Mouse (Mus musculus) spleen, postnatal 4 days (tissue): ENCODE results near the gene Rsph4a.
"Not testable (repeated sequence)": the region's sequence is repeated elsewhere in the genome, so short reads cannot be mapped to it uniquely, and the experiment has no call there.

ENCODE experiments used
- DNase-seq, 2 experiments: peaks; one replicate each; pipeline ENCODE4 v3.0.0; 2022; ENCODE audit warnings: low spot score in 2 of 2

Rsph4a gene

DNA sequence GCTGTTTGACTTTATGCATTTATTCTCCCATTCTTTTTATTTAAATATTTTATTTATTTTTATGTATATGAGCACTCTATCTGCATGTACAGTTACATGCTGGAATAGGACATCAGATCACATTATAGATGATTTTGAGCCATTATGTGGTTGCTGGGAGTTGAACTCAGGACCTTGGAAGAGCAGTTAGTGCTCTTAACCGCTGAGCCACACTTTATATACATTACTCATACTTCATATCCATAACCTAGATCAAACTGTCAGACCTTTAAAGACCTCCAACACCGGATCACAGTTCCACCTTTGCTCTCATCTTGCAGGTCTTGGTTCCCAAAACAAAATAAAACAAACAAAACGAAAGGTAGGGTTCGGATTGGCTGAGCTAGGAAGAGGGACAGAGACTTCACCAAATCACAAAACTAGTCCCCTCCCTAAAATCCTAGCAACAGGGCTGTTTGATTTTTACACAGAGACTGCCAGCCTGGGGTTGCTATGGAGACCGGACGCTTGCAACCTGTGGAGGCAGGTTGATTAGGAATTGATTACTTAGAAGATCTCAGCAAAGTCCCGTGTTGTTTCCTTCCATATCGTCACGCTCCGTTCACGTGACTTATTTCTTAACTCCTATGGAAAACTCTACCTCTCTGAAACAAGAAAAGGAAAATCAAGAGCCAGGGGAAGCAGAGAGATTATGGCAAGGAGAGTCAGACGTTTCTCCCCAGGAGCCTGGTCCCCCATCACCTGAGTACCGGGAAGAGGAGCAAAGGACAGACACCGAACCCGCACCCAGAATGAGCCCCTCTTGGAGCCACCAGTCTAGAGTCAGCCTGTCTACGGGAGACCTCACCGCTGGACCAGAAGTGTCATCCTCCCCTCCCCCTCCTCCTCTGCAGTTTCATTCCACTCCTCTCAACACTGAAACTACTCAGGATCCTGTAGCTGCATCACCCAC lies at the start of gene Rsph4a:
Gene Rsph4a (plus strand): TSS at position 582 of the 952 bp plus-strand sequence.
- DNase-seq, result no peak

DNA sequence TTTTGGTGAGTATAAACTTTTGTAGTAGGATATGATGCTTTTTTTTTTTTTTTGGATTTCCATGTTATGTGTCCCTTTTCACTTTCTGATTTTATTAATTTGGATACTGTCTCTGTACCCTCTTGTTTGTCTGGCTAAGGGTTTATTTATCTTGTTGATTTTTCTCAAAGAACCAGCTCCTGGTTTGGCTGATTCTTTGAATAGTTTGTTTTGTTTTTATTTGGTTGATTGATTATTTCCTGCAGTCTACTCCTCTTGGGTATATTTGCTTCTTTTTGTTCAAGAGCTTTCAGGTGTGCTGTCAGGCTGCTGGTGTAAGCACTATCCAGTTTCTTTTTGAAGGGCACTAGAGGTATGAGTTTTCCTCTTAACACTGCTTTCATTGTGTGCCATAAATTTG lies 47.5 kb upstream of the Rsph4a start, which contains the start of gene Sult3a1:
Gene Sult3a1 (plus strand): TSS at position 301 of the 400 bp plus-strand sequence.
- no peak for DNase-seq

DNA sequence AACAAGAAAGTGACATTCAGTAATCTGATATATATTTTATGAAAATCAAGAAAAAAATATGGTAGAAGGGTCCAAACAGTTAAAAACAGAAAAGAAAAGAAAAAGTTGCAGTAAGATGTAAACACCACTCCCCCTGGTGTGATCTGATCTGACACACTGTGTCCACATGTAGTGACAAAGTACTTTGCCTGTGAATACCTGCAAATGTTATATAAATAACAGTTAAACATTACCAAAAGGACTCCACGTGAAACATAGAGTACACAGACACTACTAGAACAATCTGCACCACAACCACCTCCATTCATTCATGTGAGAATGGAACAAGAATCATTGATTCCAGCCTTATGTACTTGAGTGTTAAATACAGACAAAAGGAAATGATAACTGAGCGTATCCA lies 38.9 kb upstream of the Rsph4a start:
- DNase-seq, result no peak

DNA sequence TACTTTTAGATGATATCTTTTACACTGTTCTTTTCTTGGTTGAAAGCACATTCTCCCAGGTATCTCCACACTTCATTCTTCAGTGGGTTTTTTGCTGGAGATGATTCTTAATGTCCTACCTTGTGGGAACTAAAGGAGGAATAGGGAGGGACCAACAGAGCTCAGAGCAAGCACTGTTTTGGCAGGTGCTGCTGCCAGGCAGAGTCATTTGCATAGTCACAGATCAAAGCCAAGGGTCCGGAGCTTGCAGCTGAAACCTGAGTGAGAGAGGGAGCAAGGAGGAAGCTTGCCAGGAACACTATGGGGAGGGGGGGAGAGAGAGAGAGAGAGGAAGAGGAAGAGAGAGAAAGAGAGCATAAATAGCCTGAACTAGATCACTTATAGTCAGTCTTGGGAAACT lies 34.5 kb upstream of the Rsph4a start:
- DNase-seq, result no peak

DNA sequence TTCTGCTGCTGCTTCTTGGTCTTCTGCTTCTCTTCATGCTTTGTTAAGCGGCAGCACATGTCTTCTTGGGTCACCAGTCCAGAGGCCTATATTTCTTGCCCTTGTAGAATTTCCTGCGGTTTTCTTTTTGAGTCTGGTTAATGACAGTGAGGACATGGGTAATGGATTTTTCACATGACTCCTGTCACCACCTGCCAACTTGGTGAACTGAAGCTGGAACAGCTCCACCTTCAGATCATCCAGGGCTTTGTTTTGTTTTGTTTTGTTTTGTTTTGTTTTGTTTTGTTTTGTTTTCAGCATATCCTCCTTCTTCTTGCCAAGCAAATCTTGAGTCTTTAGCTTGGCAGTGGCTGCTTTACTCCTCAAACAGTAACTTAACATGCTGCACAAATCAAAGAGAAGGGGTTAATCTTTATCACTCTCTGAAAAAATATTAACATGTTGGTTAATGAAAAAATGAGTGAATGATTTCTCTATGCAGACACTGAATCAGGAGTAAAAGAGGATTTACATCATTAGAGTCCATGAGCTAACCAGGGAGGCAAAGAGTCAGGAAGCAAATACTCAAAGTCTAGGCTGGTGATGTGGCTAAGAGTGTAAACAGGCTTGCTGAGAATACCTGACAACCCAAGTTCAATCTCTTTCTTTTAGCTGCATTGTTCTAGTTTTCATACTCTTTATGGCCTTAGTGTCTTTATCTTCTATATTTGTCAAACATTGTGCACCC lies 32.1 kb upstream of the Rsph4a start:
- DNase-seq, result no peak

DNA sequence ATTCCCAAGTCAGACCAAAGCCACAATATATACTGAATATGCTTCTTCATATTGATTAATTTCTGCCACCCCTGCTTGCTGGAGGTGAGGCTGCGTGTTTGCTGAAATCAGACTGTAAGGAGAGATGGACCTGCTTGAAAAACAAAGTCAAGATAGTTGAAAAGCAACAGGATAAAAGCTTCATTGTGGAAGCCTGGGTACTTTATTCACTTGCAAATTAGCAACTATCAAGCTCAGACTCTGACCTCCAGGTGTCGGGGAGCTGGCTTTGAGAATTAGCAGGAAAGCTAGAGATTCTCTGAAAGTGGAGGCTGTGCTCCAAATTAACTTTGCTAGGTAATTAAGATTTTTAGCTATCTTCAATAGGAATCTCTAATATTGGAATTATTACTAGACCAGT lies 22.5 kb upstream of the Rsph4a start:
- DNase-seq, result not testable (repeated sequence)

DNA sequence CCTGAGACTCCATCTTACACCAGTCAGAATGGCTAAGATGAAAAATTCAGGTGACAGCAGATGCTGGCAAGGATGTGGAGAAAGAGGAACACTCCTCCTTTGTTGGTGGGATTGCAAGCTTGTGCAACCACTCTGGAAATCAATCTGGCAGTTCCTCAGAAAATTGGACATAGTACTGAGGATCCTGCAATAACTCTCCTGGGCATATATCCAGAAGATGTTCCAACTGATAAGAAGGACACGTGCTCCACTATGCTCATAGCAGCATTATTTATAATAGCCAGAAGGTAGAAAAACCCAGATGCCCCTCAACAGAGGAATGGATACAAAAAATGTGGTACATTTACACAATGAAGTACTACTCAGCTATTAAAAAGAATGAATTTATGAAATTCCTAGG lies 3.4 kb upstream of the Rsph4a start:
- DNase-seq, result not testable (repeated sequence)

DNA sequence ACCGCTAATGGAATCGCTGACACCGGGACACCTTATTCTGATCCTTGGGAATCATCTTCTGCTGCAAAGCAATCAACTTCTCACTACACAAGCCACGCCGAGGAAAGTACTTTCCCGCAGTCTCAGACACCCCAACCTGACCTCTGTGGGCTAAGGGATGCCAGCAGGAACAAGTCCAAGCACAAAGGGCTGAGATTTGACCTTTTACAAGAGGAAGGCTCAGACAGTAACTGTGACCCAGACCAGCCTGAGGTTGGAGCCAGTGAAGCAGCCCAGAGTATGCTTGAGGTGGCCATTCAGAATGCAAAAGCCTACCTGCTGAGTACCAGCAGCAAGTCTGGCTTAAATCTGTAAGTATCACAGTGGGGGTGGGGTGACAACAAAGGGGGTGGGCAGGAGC lies 578 bp downstream of the Rsph4a start:
- DNase-seq, result no peak

DNA sequence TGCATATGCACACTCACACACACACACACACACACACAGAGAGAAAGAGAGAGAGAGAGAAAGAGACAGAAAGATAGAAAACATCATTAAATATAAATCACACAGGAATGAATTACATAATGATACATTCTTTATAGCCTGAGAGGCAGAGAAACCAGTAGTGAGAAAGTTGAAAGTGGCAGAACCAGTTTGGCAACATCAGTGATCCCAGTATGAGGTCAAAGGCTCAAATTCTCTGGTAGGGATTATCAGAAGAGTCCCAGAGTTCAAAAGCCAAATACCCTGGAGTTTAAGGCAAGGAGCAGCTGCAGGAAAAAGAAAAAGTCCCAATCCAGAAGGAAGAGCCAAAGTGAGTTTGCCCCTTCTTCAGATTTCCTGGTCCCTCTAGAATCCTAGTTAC lies 35.8 kb downstream of the Rsph4a start:
- no peak for DNase-seq

DNA sequence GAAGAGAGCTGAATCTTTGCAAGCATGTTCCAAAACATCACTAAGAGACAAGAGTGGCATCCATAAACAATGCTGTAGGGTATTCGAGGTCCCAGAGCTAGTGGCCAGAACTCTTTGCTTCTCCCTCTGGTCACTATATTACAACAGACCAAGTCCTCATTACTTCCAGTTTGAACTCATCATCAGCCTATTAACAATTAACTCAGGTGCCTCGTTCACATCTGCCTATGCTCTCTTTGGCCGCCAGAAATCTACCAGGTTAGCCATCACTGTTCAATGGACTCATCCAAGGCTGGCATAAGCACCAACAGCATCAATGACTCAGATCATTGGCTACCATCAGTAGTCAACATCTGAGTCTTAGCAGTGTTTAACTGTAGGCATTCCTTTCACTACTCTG lies 40.5 kb downstream of the Rsph4a start:
- DNase-seq, result no peak

DNA sequence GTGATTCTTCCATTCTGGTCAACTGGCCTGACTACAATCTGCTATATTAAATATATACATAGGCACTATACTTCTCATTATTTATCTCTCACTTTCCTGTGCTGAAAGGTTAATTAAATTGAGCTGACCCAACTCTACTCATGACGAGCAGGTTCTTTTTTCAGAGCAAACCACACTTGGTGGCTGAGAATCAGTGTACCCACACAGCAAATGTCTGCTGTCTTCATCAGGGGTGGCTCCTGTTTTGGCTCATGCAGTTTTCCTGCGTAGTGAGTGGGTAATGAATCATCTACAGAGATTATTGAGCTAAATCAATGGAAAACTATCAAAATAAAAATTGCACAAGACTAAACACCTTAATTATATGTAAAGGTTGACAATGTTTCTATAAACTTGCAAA lies 41.4 kb downstream of the Rsph4a start:
- no peak for DNase-seq

DNA sequence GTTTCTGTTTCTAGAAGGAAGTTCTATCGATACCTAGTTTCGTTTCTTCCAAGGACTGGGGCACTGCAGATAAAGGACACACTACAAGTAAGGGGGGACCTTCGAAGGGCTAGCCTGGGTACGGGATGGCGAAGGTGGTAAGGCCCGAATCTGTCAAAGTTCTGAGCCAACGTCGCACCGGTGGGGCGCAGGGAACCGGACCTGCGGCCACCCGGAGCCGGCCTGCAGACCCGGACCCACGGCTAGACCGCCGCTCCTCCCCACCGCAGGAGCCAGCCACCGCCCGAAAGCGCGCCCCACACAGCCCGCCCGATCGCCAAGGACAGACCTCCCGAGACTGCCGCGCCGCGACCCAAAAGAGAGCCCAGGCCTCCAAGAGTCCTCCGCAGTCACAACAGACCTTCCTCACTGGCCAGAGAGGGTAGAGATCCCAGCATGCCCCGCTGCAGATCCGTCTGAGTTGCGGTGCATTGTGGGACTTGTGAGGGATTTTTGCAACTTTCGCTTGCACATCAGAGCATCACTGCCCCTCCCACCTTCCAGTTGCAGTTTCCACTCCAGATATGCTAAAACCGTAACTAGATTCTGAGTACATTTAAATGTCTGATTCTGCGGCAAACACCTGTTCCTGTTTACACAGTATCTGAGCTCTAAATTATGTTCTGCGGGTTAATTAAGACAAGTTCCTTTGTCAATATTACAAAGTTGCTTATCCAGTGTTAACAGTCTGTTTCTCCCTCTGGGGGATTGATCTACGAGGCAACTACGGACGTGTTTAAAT lies 46.1 kb downstream of the Rsph4a start, which contains the start of gene Zup1:
Gene Zup1 (minus strand): TSS at position 467 of the 781 bp plus-strand sequence.
- peak; percentile 83 to 87 for DNase-seq

DNA sequence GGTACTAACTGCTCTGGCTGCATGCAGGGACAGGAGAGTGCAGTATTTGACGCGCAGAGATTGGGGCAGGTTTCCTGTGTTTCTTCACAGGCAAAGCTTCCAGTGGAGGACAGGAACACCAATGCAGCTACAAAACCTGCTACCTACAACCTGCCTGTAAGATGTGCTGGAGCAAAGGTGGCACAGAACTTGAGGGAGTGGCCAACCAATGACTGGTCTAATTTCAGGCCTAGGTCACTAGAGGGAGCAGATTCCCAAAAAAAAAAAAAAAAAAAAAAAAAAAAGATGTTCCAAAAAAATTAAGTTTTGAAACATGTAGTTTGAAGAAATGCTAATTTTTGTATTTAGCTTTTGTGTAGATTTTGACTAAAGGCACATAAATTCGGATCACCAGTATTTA lies 47.6 kb downstream of the Rsph4a start:
- DNase-seq, result no peak
